Mouse (Mus musculus) kidney, adult 11 months (tissue): ENCODE data around the gene Pde10a.

Experiments
- DNase-seq: peaks from one replicate; pipeline ENCODE4 v3.0.0; 2022

Pde10a gene

DNA sequence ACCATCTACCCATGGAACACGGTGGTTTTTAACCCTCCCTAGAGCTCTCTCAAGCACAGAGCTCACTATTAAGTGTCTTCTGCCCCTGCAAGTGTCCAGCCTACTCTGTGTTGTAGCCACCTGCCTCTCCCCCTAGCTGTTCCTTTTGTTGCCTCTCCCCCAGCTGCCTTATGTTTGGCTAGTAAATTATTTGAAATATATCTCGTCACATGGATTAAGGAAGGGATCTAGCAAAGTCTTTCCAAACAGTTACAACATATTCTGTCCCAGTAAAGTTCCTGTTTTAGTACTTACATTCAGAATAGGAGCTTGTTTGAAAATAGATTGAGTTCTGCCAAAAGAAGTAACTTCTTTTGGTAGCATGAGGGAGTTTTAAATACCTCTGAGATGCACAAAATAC, 452.1 kb downstream of the Pde10a start:
- no peak for DNase-seq

DNA sequence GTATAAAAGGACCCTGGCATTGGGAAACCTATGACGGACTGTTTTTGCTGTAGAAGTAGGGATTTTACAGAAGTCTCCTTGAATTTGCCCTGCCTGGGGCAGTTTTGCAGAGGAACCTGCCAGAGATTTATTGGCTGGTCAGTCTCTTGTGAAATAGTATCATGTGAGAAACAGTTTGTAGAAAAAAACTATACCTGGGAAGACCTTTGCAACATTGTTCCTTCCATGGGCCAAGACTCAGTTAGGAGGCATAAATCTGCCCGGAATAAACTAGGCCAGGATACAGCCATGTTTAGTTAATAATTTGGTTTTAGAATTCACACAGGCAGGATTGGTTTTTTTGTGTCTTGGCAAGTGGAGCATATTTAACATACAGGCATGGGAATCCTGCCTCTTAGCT, 458.4 kb downstream of the Pde10a start:
- no peak for DNase-seq

DNA sequence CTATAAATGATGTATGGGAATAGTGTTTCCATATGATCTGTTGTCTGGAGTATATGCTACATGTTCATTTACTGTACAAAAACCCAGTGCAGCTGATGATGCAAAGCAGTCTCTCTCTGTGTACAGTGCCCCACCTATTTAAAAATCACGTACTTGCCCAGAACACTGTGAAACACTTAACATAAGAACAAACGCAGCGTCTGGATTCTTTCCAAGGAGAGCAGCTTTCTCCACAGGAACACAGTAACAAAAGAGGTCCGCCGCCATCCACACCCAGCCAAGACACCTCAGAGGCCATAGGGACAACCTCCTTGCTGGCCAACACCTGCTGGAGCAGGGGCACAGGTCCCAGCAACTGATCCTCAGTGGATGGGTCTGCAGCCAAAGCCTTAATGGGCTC, 460.5 kb downstream of the Pde10a start:
- DNase-seq = no peak

DNA sequence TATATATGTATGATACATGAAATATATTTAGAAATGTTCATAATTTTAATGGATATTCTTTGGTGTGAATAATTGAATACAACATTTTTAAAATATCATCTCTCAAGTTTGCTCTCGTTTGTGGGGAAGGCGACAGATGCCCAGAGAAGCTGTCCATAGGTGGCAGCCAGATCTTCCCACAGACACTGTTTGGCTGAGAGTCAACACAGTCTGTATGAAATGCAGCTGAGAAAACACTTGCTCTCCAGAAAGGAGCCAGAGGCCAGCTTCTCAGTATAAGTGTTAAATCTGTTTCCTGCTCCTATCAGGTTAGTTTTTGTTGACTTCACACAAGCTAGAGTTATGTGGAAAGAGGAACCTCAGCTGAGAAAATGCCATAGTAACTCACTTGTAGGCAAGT, 461.4 kb downstream of the Pde10a start:
- no peak for DNase-seq

DNA sequence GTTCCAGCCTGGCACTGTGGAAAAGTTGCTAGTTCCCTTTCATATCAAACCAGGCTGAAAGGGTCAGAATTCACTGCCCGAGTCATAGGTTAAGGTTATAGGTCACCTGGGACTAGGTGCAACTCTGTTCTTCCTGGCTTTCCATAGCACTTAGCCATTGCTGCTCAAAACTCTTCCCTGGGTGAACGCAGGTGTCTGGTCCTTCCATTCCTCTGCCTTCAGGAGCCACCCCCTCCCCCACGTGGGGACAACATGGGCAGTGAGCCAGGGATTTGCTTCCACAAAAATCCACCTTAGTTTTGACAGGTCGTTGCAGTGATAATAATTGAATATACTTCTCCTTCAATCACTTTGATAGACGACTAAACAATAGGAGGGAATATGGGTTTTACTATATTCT, 462.2 kb downstream of the Pde10a start:
- no peak for DNase-seq

DNA sequence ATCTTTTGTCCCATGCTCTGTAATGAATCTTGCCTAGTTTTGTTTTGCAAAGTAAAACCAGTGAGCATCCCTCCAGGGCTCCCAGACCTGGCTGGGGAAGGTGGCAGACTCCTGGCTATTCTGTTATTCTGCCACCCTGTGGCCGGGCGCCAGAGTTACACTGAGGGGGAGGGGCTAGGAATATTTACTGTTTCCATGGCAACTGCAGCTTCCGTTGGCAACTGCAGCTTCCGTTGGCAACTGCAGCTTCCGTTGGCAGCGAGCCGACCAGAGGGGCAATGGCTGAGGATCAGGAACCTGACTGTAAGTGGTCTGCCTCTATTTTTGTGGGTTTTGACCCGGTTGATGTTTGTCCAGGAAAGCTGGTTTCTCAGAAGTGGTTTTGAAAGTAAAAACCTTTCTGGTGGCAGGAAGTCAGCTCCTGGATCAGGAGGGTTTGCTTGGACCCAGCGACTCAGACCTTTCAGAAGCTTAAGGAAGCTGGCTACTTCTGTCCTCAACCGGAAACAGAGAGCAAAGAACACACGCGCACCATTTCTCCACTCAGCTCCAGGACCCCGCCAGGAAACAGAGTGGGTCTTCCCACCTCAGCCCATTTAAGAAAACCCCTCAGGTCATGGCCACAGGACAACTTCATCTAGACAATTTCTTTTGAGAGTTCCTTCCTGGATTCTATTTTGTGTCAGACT, 463.1 kb downstream of the Pde10a start, which contains the start of gene 1700010I14Rik:
Gene 1700010I14Rik, plus strand, starts transcription at position 215 of the 689 bp plus-strand sequence.
- peak; percentile 86 for DNase-seq

DNA sequence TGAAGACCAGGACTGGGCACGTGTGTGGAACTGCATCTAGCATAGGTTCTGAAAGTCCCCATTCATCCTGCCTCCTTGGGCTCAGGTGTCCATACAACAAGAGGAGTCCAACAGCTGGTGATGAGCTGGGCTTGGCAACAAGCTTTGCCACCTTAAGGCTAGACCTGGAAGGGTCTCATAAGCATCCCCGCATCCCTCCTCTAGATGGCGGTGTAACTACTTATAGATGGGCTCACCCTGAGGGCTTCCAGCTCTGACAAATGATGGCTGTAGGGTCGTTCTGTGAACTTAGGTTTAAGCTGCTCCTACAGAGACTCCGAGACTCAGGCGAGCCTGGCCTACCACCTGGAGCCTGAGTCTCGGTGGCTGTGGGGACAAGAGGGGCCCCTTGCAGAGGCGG, 466.0 kb downstream of the Pde10a start:
- no peak for DNase-seq

DNA sequence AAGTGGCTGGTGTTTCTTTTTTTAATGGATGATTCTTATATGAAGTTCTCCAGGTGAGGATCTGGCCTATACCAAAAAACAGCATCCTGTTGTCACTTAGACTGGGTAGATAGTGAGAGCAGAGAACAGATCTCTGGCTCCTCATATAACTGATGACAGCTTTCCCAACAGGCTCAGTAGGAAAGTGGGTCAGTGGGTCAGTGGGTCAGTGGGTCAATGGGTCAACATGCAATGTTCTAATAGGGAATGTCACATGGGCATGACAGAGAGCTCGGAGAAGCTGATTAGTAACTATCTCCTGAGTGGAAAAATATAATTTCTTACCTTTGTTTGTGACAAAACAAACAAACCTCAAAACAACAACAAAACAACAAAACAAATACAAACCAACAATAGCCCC, 470.2 kb downstream of the Pde10a start:
- DNase-seq = no peak

DNA sequence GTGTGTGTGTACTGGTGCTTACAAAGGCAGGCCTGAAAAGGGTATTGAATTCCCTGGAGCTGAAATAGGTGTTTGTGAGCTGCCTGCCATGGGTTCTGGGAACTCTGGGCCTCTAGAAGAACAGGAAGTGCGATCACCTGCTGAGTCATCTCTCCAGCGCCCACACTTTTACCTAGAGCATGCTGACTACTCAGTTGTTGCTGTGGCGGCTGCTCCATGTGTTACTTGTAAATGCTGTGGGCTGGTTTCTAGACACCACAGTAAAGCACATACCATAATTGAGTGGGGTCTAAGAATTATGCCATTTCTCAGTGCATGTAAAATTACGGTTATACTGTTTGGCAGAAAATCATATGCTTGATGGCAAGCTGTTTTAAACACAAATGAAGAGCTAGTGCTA, 477.3 kb downstream of the Pde10a start:
- no peak for DNase-seq

DNA sequence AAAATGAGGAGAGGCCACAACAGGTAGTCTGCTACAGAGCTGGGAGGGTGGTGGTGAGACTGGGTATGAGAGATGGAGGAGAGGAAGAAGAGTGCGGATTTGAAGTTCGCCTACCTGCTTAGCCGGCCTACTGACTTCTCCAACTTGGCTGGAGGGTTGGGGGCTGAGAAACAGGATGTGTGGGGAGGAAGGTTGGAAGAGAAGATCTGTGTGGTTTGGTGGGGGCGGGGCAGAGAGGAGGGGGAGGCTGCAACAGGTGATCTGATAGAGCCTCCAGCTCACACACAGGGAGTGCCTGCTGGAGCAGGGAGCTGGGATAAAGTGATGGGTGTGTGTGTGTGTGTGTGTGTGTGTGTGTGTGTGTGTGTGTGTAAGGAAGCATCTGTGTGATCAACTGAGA, 479.3 kb downstream of the Pde10a start:
- no peak for DNase-seq

DNA sequence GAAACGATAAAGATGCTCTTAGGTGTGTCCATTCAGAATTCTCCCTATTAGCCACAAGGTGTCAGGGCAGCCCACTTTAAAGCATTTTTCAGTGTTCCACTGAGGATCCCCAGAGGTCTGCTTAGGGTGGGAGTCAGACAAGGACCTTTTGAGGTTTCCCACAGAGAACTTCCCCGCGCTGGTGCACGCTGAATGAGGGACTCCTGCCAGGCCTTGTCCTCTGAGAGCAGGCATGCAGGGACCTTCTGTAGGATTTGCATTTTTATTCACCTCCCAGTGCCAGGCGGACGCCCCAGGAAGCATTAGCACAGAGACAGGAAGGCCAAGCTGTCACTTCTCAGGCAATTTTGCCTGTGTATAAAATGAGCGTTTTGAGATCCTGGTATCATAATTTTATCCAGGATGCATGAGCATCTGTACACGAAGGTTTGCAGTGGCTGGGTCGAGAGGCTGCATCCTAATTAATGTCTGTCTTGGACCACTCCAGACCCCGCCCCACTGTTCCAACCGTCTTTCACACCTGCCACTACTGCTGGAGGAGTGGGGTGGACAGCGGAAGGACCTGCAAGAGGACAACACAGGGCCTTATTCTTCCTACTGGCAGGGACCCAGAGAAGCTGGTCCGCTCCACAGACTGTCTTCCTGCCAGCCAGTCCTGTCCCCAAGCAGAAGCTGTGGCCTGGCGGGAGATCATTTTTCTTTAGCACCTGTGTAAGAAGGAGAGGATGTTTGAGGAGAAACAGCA, 498.2 kb downstream of the Pde10a start:
- DNase-seq = no peak

DNA sequence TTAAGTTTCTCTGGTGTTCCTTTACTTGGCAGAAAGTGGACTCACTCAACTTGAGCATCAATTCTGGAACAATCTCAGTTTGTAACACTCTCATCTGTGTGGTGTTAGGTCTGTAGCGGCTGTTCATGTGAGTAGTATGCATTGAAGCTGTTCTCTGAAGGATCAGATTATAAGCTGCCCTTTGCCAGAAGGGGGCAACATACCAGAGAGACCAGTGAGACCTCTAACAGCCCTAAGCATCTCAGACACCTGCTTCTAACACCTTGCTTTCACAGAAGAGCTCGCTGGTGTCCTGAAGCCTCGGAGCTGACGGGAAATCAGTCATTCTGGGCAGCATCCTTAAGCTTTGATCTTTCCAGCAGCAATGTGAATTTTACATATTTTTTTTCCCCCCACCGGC, 505.0 kb downstream of the Pde10a start:
- DNase-seq = no peak

DNA sequence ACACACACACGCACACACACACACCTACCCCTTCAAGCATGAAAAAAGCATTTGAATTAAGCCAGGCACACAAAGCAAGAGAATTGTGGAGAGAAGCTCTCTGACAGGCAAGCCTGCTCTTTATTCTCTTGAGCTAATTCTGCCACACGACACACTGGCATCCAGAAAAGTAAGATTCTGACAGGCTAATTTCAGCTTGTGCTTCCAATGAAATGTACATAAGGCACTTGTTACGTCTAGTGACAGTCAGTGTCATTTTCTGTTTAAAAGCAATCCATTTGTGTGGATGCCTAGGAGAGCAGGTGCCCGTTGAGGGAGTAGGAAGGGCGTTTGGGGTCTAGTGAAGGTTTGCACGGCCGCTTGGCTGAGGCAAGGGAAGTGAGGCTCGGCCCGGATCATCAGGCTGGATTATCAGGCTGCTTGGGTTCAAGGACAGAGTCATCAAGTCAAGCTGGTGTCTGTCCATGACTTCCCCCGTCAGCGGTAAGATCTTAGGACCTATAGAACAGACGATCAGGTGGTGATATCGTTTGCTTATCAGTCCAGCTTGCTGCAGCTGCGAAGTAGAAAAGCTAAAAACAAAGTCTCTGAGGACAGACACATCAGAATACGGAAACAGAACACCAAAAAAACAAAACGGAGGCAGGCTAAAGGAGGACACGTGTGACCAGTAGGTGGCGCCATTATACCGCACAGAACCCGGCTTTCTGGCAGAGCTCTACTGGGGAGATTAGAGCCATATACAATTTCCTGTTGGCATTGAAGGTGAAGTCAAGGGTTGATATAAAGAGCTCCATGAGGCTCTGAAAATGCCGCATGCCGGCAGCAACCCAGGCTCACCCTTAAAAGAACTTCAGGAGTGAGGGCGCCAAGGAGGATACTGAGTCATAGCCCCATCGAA, 506.3 kb downstream of the Pde10a start:
- DNase-seq = peak; percentile 23

DNA sequence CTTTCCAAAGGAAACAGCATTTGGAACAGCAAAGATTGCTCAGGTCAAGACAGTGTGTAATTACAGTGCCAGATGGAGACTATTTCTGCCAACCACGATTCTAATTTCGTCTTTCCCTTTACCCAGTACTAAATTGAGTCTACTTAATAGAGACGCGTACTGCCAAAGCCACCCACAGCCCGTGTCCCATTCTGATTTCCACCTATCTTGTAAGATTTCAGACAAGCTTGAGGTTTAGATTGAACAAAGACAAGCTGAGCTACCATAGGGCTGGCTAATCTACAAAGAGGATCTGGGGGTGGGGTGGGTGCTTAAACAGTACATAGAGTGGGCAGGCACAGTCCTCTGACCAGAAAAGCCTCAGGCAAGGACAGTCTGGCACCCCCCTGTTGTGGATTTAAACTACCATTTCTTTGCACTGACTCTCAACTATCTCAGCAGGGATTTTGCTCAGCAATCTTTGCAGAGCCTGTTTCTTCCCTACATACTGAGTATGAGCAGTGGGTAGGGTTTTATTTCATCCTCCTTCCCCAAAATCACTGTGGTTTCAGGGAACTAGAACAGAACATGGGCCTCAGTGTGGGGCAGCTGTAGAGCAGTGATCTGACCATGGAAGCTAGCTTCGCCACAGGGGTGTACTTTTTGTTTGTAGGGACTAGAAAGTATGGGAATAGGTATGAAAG, 507.3 kb downstream of the Pde10a start:
- no peak for DNase-seq

DNA sequence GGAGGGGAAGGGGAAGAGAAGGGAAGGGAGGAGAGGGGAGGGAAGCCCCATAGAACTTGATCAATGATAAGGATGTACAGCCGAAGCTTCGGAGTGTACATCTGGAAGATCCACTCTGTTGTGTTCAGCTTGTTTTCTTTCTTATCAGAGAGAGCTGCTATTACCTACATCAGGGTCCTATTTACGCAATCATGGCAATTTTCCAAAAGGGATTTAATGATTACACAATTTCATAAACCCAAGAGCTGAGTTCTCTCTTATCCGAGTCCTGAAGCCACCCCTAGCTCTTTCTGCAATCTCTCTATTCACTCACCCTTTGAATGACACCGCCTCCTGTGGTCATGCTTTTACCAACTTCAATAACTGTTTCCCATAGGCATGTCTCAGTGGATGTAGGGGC, 508.3 kb downstream of the Pde10a start:
- DNase-seq = no peak

DNA sequence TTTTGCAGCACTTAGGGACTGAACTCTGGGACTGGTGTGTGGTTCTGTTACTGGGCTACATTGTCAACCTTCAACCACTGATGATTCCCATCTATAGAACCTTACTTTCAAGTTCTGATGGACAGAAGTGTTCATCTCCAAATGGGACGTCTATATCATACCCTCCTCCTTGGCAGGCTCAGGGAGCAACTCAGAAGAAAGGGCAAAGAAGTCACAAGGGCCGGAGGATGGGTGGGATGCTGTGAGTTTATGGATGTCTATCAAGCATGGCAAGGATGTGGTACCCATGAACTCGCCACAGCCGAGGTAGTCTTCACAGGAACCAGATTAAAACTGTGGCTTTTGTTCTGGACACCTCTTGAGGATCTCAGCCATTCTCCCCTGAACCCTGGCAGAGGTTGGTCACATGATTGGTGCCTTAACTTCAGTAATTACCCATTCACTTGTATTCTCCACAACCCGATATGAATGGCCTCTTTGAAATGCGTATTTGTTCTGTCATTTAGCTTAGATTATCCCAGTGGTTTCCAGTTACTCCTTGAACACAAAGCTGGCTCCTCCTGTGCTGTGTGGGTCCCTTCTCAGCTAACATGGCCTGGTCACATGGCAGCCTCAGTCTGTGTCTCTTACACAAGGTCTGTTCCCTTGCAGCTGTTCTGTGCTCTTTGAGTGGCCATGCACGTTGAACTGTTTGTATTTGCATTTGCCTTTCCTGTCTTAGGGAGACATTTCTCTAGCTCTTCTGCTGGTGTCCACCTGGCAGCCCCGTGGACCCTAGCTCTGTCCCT, 510.6 kb downstream of the Pde10a start:
- no peak for DNase-seq
